Mouse (Mus musculus): ENCODE results near the gene Cisd1. TPM values are rescaled to one million over a fixed set of nuclear protein-coding genes. Genes with fewer than 3 reads are reported as not detected.

Gene Cisd1
- polyA plus RNA-seq, 1 experiment: 9.6 TPM

DNA sequence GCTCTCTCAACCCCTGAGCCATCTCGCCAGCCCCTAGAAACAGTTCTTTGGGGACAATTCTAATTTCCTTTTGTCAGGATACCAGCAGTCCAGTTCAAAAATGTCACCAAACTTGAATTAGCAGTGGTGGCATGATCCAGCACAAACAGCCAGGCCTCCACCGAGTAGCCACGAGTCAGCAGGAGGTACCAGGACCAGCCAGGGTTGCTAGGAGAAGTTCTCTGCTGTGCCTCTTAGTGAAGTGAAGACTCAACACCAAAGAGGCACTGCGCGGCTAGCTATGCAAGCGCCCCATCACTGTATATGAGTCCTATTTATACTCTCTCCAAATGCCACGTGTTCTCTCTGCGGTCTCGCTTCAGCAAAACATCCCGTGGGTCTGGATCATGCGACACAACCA lies 28.7 kb downstream of the Cisd1 start:
- DNase-seq (ENCODE audit: low read depth in 1 of 2, low spot score in 2 of 2): no peak
- WGBS: 80% methylated on average over 11 of the region's 11 CpGs
- H3K4me1 ChIP-seq (ENCODE audit: control insufficient read depth, insufficient read depth, insufficient read length): no peaks in the 10 kb centered on the region
- no peak overlapping the region for H3K27ac ChIP-seq (ENCODE audit: insufficient read depth, low read length)
- no peaks in the 10 kb centered on the region for H3K27me3 ChIP-seq (ENCODE audit: control insufficient read depth, insufficient read depth, low read length)
- H3K36me3 ChIP-seq (ENCODE audit: control insufficient read depth, insufficient read depth, low read length): no peaks in the 10 kb centered on the region
- H3K4me3 ChIP-seq (ENCODE audit: extremely low read depth, insufficient read depth, insufficient read length): no peak overlapping the region
- TF ChIP-seq CTCF (IDR thresholded peaks at IDR 0.05; ENCODE audit: extremely low read depth, insufficient read depth, insufficient read length, insufficient replicate concordance) (no peak), POLR2A (IDR thresholded peaks at IDR 0.05; ENCODE audit: low read depth, low read length) (no peak)

DNA sequence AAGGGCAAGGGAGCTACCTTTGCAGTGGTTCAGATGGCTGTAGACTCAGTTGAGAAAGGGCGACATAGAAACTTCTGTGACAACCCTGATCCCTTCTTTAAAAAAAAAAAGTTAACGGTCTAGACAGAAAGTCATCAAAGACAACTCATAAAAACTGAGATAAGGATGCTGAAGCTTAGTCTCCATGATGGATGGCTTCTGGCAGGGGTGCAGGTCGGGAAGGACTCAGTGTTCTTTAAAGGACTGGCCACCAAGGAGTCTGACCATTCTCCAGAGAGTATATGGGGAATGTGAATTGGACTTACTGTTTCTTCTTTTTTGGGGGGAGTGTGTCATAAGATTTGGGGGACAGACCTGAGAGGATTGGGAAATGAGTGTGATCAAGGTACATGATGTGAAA lies 30.2 kb downstream of the Cisd1 start:
- DNase-seq (ENCODE audit: low read depth in 1 of 2, low spot score in 2 of 2): no peak
- 74% methylated on average over 3 of the region's 3 CpGs for WGBS
- H3K4me3 ChIP-seq (ENCODE audit: extremely low read depth, insufficient read depth, insufficient read length): no peak overlapping the region
- H3K27ac ChIP-seq (ENCODE audit: insufficient read depth, low read length): no peak overlapping the region
- no peaks in the 10 kb centered on the region for H3K4me1 ChIP-seq (ENCODE audit: control insufficient read depth, insufficient read depth, insufficient read length)
- TF ChIP-seq POLR2A (IDR thresholded peaks at IDR 0.05; ENCODE audit: low read depth, low read length) (no peak), CTCF (IDR thresholded peaks at IDR 0.05; ENCODE audit: extremely low read depth, insufficient read depth, insufficient read length, insufficient replicate concordance) (no peak)
- H3K36me3 ChIP-seq (ENCODE audit: control insufficient read depth, insufficient read depth, low read length): no peaks in the 10 kb centered on the region
- no peaks in the 10 kb centered on the region for H3K27me3 ChIP-seq (ENCODE audit: control insufficient read depth, insufficient read depth, low read length)

DNA sequence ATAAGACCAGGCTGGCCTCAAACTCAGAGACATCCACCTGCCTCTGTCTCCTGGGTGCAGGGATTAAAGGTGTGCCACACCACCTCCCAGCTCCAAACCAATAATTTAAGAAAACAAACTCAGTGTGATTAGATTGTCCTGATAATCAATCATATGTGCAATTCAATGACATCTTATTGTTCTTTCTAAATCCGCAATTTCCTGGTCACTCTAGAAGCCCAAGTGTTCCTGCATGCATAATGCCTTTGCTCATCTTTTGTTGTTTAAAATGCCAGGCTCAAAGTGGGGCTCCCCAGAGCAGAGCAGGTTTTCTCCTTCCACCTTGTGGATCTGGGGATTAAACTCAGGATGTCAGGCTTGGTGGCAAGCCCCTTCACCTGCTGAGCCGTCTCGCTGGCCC lies 34.5 kb downstream of the Cisd1 start:
- H3K36me3 ChIP-seq (ENCODE audit: control insufficient read depth, insufficient read depth, low read length): no peaks in the 10 kb centered on the region
- WGBS: 85% methylated on average over 3 of the region's 3 CpGs

DNA sequence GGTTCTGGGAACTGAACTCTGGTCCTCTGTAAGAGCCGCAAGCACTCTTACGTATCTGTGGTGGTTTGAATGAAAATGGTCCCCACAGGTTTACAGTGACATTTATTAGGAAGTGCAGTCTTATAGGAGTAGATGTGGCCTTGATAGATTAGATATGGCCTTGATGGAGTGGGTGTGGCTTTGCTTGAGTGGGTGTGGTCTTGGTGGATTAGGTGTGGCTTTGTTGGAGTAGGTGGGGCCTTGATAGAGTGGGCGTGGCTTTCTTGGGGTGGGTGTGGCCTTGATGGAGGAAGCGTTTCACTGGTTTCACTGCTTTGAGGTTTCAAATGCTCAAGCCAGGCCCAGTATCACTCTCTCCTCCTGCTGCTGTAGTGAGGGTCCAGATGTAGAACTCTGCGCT lies 36.6 kb downstream of the Cisd1 start:
- WGBS: 93% methylated on average over 5 of the region's 5 CpGs
- TF ChIP-seq CTCF (IDR thresholded peaks at IDR 0.05; ENCODE audit: extremely low read depth, insufficient read depth, insufficient read length, insufficient replicate concordance) (no peak), POLR2A (IDR thresholded peaks at IDR 0.05; ENCODE audit: low read depth, low read length) (no peak)
- H3K4me3 ChIP-seq (ENCODE audit: extremely low read depth, insufficient read depth, insufficient read length): no peak overlapping the region
- H3K36me3 ChIP-seq (ENCODE audit: control insufficient read depth, insufficient read depth, low read length): no peaks in the 10 kb centered on the region
- H3K27me3 ChIP-seq (ENCODE audit: control insufficient read depth, insufficient read depth, low read length): no peaks in the 10 kb centered on the region
- H3K4me1 ChIP-seq (ENCODE audit: control insufficient read depth, insufficient read depth, insufficient read length): no peaks in the 10 kb centered on the region; the same call in 1 of the 2 replicates
- DNase-seq (ENCODE audit: low read depth in 1 of 2, low spot score in 2 of 2): no peak
- no peak overlapping the region for H3K27ac ChIP-seq (ENCODE audit: insufficient read depth, low read length)

More for the DNA sequence above, 34.5 kb downstream of the Cisd1 start:
- no peaks in the 10 kb centered on the region for H3K27me3 ChIP-seq (ENCODE audit: control insufficient read depth, insufficient read depth, low read length)
- no peak overlapping the region for H3K27ac ChIP-seq (ENCODE audit: insufficient read depth, low read length)
- TF ChIP-seq POLR2A (IDR thresholded peaks at IDR 0.05; ENCODE audit: low read depth, low read length) (no peak), CTCF (IDR thresholded peaks at IDR 0.05; ENCODE audit: extremely low read depth, insufficient read depth, insufficient read length, insufficient replicate concordance) (no peak)
- H3K4me1 ChIP-seq (ENCODE audit: control insufficient read depth, insufficient read depth, insufficient read length): no peaks in the 10 kb centered on the region; the same call in 1 of the 2 replicates
- DNase-seq (ENCODE audit: low read depth in 1 of 2, low spot score in 2 of 2): no peak
- no peak overlapping the region for H3K4me3 ChIP-seq (ENCODE audit: extremely low read depth, insufficient read depth, insufficient read length)

DNA sequence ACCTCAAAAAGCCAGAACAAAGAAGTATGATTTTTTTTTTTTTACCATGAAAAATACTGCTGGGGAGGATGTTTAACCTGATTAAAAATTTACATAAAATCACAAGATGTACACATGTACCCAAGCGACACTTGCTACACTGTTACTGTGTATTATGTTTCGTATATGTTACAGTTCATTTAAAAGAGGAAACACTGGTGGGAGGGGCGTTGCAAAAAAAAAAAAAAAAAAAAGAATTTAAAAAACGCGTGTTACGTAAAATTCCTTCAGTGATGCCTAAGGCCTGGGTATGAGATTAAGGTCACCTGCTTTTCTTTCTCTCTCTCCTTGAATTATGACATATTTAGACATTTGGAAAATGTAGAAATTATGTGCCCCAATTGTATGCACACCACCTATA lies 38.0 kb downstream of the Cisd1 start:
- Histone ChIP-seq H3K4me3 (ENCODE audit: extremely low read depth, insufficient read depth, insufficient read length) (no peak overlapping the region), H3K27ac (ENCODE audit: insufficient read depth, low read length) (no peak overlapping the region), H3K4me1 (ENCODE audit: control insufficient read depth, insufficient read depth, insufficient read length) (no peaks in the 10 kb centered on the region; the same call in none of the 2 replicates), H3K27me3 (ENCODE audit: control insufficient read depth, insufficient read depth, low read length) (no peaks in the 10 kb centered on the region), H3K36me3 (ENCODE audit: control insufficient read depth, insufficient read depth, low read length) (no peaks in the 10 kb centered on the region)
- DNase-seq (ENCODE audit: low read depth in 1 of 2, low spot score in 2 of 2): no peak
- no peak for TF ChIP-seq CTCF (IDR thresholded peaks at IDR 0.05; ENCODE audit: extremely low read depth, insufficient read depth, insufficient read length, insufficient replicate concordance)
- TF ChIP-seq POLR2A (IDR thresholded peaks at IDR 0.05; ENCODE audit: low read depth, low read length): no peak
- WGBS: 23% methylated on average over 6 of the region's 6 CpGs

DNA sequence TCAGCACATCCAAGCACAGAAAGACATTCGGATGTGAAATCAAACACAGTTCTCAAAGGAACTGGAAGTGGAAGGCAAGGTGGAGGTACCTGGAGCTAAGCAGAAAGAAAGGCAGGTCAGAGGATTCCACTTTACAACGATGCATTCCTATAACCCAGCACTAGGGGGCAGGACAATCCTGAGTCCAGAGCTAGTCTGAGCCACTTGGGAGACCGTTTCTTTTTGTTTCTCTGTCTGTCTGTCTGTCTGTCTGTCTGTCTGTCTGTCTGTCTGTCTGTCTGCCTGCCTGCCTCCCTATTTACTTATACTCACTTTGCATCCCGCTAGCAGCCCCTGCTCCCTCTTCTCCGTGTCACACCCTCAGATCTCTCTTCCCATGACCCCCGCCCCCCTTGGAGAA lies 38.6 kb downstream of the Cisd1 start:
- Histone ChIP-seq H3K4me3 (ENCODE audit: extremely low read depth, insufficient read depth, insufficient read length) (peak overlapping the region; percentile 21; the same call in 1 of the 2 replicates), H3K4me1 (ENCODE audit: control insufficient read depth, insufficient read depth, insufficient read length) (no peaks in the 10 kb centered on the region; the same call in none of the 2 replicates), H3K27ac (ENCODE audit: insufficient read depth, low read length) (no peak overlapping the region), H3K27me3 (ENCODE audit: control insufficient read depth, insufficient read depth, low read length) (no peaks in the 10 kb centered on the region), H3K36me3 (ENCODE audit: control insufficient read depth, insufficient read depth, low read length) (no peaks in the 10 kb centered on the region)
- DNase-seq (ENCODE audit: low read depth in 1 of 2, low spot score in 2 of 2): peak in 1 of 2 experiments; percentile 48
- WGBS: 12% methylated on average over 6 of the region's 6 CpGs
- TF ChIP-seq POLR2A (IDR thresholded peaks at IDR 0.05; ENCODE audit: low read depth, low read length) (no peak), CTCF (IDR thresholded peaks at IDR 0.05; ENCODE audit: extremely low read depth, insufficient read depth, insufficient read length, insufficient replicate concordance) (peak; percentile 44; the same call in 1 of the 2 replicates)

DNA sequence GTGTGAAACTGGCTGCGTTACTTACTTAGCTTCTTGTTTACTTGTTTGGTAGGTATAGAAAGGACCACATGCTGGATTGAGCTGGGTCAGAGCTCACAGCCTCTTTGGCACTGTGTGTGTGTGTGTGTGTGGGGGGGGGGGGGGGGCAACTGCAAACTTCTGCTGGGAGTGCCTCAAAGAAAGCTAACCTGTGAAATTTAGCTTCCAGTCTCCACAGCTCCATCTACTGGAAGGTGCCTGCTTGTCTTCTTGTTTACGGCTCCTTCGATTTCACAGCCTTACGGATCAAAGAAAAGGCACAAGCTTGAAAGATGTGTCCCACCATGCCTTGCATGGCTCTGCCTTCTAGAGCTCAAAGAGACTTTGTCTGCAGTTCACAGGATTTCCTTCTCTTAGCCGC lies 42.3 kb downstream of the Cisd1 start:
- Histone ChIP-seq H3K4me3 (ENCODE audit: extremely low read depth, insufficient read depth, insufficient read length) (no peak overlapping the region), H3K27ac (ENCODE audit: insufficient read depth, low read length) (no peak overlapping the region), H3K4me1 (ENCODE audit: control insufficient read depth, insufficient read depth, insufficient read length) (no peaks in the 10 kb centered on the region; the same call in none of the 2 replicates), H3K36me3 (ENCODE audit: control insufficient read depth, insufficient read depth, low read length) (no peaks in the 10 kb centered on the region), H3K27me3 (ENCODE audit: control insufficient read depth, insufficient read depth, low read length) (no peaks in the 10 kb centered on the region)
- DNase-seq (ENCODE audit: low read depth in 1 of 2, low spot score in 2 of 2): peak; percentile 18 to 29
- TF ChIP-seq POLR2A (IDR thresholded peaks at IDR 0.05; ENCODE audit: low read depth, low read length) (no peak), CTCF (IDR thresholded peaks at IDR 0.05; ENCODE audit: extremely low read depth, insufficient read depth, insufficient read length, insufficient replicate concordance) (no peak)
- WGBS: 26% methylated on average over 5 of the region's 5 CpGs
